Mouse (Mus musculus): ENCODE data around the gene Acin1.
A peak's percentile ranks its signal among the peaks of the same experiment; 100 is the strongest.

Gene Acin1

GRCm38 (mm10) chr14:54698733-54699132 lies 12.0 kb upstream of the Acin1 start, which contains the start of gene Gm29776:
Gene Gm29776, minus strand, starts transcription at chr14:54698833.
- DNase-seq (ENCODE audit: low read depth), result no peak

GRCm38 (mm10) chr14:54696752-54697151 lies 10.0 kb upstream of the Acin1 start:
- DNase-seq (ENCODE audit: low read depth), result no peak

- no peak for DNase-seq (ENCODE audit: low read depth)
Observed at GRCm38 (mm10) chr14:54695042-54695441, 8.3 kb upstream of the Acin1 start.

GRCm38 (mm10) chr14:54687251-54687650 lies 520 bp upstream of the Acin1 start:
- peak; percentile 17 for DNase-seq (ENCODE audit: low read depth)

- peak; percentile 89 for DNase-seq (ENCODE audit: low read depth)
Observed at GRCm38 (mm10) chr14:54686063-54686521, 639 bp downstream of the Acin1 start, which contains the start of gene 1700123O20Rik. Gene 1700123O20Rik, plus strand, starts transcription at chr14:54686216.

GRCm38 (mm10) chr14:54685471-54685870 lies 1.3 kb downstream of the Acin1 start:
- DNase-seq (ENCODE audit: low read depth), result no peak

- DNase-seq (ENCODE audit: low read depth), result no peak
Observed at GRCm38 (mm10) chr14:54682396-54682795, 4.3 kb downstream of the Acin1 start.

- DNase-seq (ENCODE audit: low read depth), result no peak
Observed at GRCm38 (mm10) chr14:54678657-54679304, 8.0 kb downstream of the Acin1 start.

- no peak for DNase-seq (ENCODE audit: low read depth)
Observed at GRCm38 (mm10) chr14:54676290-54676689, 10.4 kb downstream of the Acin1 start.

- DNase-seq (ENCODE audit: low read depth), result no peak
Observed at GRCm38 (mm10) chr14:54674317-54674716, 12.4 kb downstream of the Acin1 start.

GRCm38 (mm10) chr14:54669381-54669780 lies 17.4 kb downstream of the Acin1 start:
- peak; percentile 57 for DNase-seq (ENCODE audit: low read depth)

GRCm38 (mm10) chr14:54664477-54665222 lies 22.1 kb downstream of the Acin1 start:
- no peak for DNase-seq (ENCODE audit: low read depth)

- DNase-seq (ENCODE audit: low read depth), result peak; percentile 80
Observed at GRCm38 (mm10) chr14:54660009-54660408, 26.7 kb downstream of the Acin1 start.

GRCm38 (mm10) chr14:54653496-54653895 lies 33.2 kb downstream of the Acin1 start:
- DNase-seq (ENCODE audit: low read depth), result peak; percentile 89

- DNase-seq (ENCODE audit: low read depth), result no peak
Observed at GRCm38 (mm10) chr14:54652787-54653186, 33.9 kb downstream of the Acin1 start.

- DNase-seq (ENCODE audit: low read depth), result no peak
Observed at GRCm38 (mm10) chr14:54651556-54651955, 35.2 kb downstream of the Acin1 start.

- peak; percentile 94 for DNase-seq (ENCODE audit: low read depth)
Observed at GRCm38 (mm10) chr14:54650621-54651454, 35.9 kb downstream of the Acin1 start.

- no peak for DNase-seq (ENCODE audit: low read depth)
Observed at GRCm38 (mm10) chr14:54647900-54648299, 38.8 kb downstream of the Acin1 start.

- no peak for DNase-seq (ENCODE audit: low read depth)
Observed at GRCm38 (mm10) chr14:54646898-54647636, 39.7 kb downstream of the Acin1 start.

GRCm38 (mm10) chr14:54646455-54646854 lies 40.3 kb downstream of the Acin1 start:
- DNase-seq (ENCODE audit: low read depth), result no peak

GRCm38 (mm10) chr14:54644294-54644693 lies 42.4 kb downstream of the Acin1 start:
- peak; percentile 28 for DNase-seq (ENCODE audit: low read depth)

- no peak for DNase-seq (ENCODE audit: low read depth)
Observed at GRCm38 (mm10) chr14:54643011-54643410, 43.7 kb downstream of the Acin1 start.

Measured in NIH3T3 (cell line).